Mouse (Mus musculus) right cerebral cortex, postnatal 10 days (tissue): ENCODE results near the gene Gm20388.
"Not testable (repeated sequence)": the region's sequence is repeated elsewhere in the genome, so short reads cannot be mapped to it uniquely, and the experiment has no call there.

Source experiments
- DNase-seq, 2 experiments: peaks; one replicate each; pipeline ENCODE4 v3.0.0; 2021; ENCODE audit warnings: low spot score in 2 of 2

Gene Gm20388

GRCm38 (mm10) chr8:123441788-123442187, 3531.1 kb downstream of the Gm20388 start:
- DNase-seq, result no peak

GRCm38 (mm10) chr8:123442351-123442750, 3531.7 kb downstream of the Gm20388 start:
- DNase-seq, result no peak

- DNase-seq, result peak; percentile 93 to 94
Measured at GRCm38 (mm10) chr8:123442871-123443575, 3532.4 kb downstream of the Gm20388 start.

GRCm38 (mm10) chr8:123443576-123443921, 3532.9 kb downstream of the Gm20388 start:
- DNase-seq, result no peak

- DNase-seq, result no peak
Measured at GRCm38 (mm10) chr8:123444131-123444530, 3533.5 kb downstream of the Gm20388 start.

- no peak for DNase-seq
Measured at GRCm38 (mm10) chr8:123445981-123446380, 3535.3 kb downstream of the Gm20388 start.

- no peak for DNase-seq
Measured at GRCm38 (mm10) chr8:123446799-123447198, 3536.2 kb downstream of the Gm20388 start.

GRCm38 (mm10) chr8:123450783-123451182, 3540.1 kb downstream of the Gm20388 start:
- no peak for DNase-seq

- not testable (repeated sequence) for DNase-seq
Measured at GRCm38 (mm10) chr8:123451747-123452146, 3541.1 kb downstream of the Gm20388 start.

- no peak for DNase-seq
Measured at GRCm38 (mm10) chr8:123452149-123452548, 3541.5 kb downstream of the Gm20388 start.

GRCm38 (mm10) chr8:123453291-123453690, 3542.7 kb downstream of the Gm20388 start:
- DNase-seq, result no peak

GRCm38 (mm10) chr8:123453951-123454350, 3543.3 kb downstream of the Gm20388 start:
- DNase-seq, result no peak

GRCm38 (mm10) chr8:123454559-123454958, 3543.9 kb downstream of the Gm20388 start:
- DNase-seq, result no peak

- no peak for DNase-seq
Measured at GRCm38 (mm10) chr8:123463651-123464050, 3553.0 kb downstream of the Gm20388 start.

GRCm38 (mm10) chr8:123467476-123467875, 3556.8 kb downstream of the Gm20388 start:
- DNase-seq, result no peak

- DNase-seq, result not testable (repeated sequence)
Measured at GRCm38 (mm10) chr8:123472991-123473390, 3562.3 kb downstream of the Gm20388 start.

- not testable (repeated sequence) for DNase-seq
Measured at GRCm38 (mm10) chr8:123474549-123474948, 3563.9 kb downstream of the Gm20388 start.

GRCm38 (mm10) chr8:123476911-123477736, 3566.5 kb downstream of the Gm20388 start:
- DNase-seq, result peak; percentile 52 to 55

- peak; percentile 95 for DNase-seq
Measured at GRCm38 (mm10) chr8:123477737-123478258, 3567.2 kb downstream of the Gm20388 start, which contains the start of gene Afg3l1. Afg3l1 (plus strand) TSS chr8:123477903.

- DNase-seq, result no peak
Measured at GRCm38 (mm10) chr8:123478456-123479218, 3568.0 kb downstream of the Gm20388 start.

GRCm38 (mm10) chr8:123482627-123483026, 3572.0 kb downstream of the Gm20388 start:
- DNase-seq, result no peak
